Comparison of ENCODE assay signal across 26 mouse cellular contexts in the genomic region with DNA sequence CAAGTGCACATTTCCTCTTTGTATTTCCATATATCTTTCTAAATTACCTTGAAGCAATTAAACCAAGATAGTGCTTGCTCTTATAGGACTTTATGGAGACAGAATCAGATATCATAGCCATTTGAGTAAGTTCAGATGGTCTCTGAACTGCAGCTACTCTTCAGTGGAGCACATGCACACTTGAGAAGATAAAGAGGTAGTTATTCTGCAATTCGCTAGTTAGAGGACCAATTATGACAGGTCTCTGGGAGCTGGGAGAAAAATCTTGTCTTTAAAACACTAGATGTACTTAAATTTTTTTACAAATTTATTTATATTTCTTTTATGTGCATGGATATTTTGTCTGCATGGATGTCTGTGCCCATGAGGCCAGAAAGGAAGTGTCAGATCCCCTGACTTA.
"Had no signal": no experiment of that assay in that cellular context is flagged by ENCODE, and none has a peak within 500 bp of the region (broad histone marks: within the 10 kb centered on the region; RNA-seq: fewer than 3 reads in every experiment).

No protein-coding gene starts in this region.

- H3K27me3 ChIP-seq: embryonic facial prominence, embryonic 12.5 days; embryonic facial prominence, embryonic 13.5 days; embryonic facial prominence, embryonic 15.5 days; forebrain, embryonic 12.5 days; forebrain, embryonic 13.5 days; forebrain, embryonic 15.5 days had no signal

- H3K36me3 ChIP-seq: embryonic facial prominence, embryonic 10.5 days; embryonic facial prominence, embryonic 12.5 days; forebrain, embryonic 12.5 days had no signal

- H3K9me3 ChIP-seq: embryonic facial prominence, embryonic 10.5 days; embryonic facial prominence, embryonic 12.5 days; embryonic facial prominence, embryonic 13.5 days; embryonic facial prominence, embryonic 15.5 days; forebrain, embryonic 10.5 days; forebrain, embryonic 12.5 days; forebrain, embryonic 13.5 days; forebrain, embryonic 15.5 days had no signal

- H3K27ac ChIP-seq: embryonic facial prominence, embryonic 10.5 days; embryonic facial prominence, embryonic 12.5 days; embryonic facial prominence, embryonic 13.5 days; embryonic facial prominence, embryonic 15.5 days; forebrain, embryonic 10.5 days; forebrain, embryonic 12.5 days; forebrain, embryonic 13.5 days; forebrain, embryonic 15.5 days; gastrocnemius, adult 2 months; heart, adult 2 months had no signal

- H3K9ac ChIP-seq: embryonic facial prominence, embryonic 12.5 days; embryonic facial prominence, embryonic 13.5 days; embryonic facial prominence, embryonic 15.5 days; forebrain, embryonic 12.5 days; forebrain, embryonic 13.5 days; forebrain, embryonic 15.5 days; forebrain, postnatal 0 days had no signal

- H3K4me1 ChIP-seq: embryonic facial prominence, embryonic 10.5 days; embryonic facial prominence, embryonic 12.5 days; embryonic facial prominence, embryonic 13.5 days; embryonic facial prominence, embryonic 15.5 days; forebrain, embryonic 10.5 days; forebrain, embryonic 12.5 days; forebrain, embryonic 13.5 days; forebrain, embryonic 15.5 days had no signal

- H3K4me3 ChIP-seq: embryonic facial prominence, embryonic 10.5 days; embryonic facial prominence, embryonic 12.5 days; embryonic facial prominence, embryonic 13.5 days; embryonic facial prominence, embryonic 15.5 days; erythroblast, embryonic 14.5 days; forebrain, embryonic 10.5 days; forebrain, embryonic 12.5 days; forebrain, embryonic 13.5 days; forebrain, embryonic 15.5 days; gastrocnemius, adult 2 months; heart, adult 2 months had no signal

- DNase-seq: cerebellum, adult 8-10 months; cerebellum, adult 9-10 months; cerebellum, adult 9-11 months; cerebellum, postnatal 10 days; cerebellum, postnatal 14 days; cerebellum, postnatal 25 days; cerebellum, postnatal 36 days; embryo, embryonic 11 days; forebrain, postnatal 0 days; gastrocnemius, adult 2 months; gastrocnemius, postnatal 10 days; gastrocnemius, postnatal 14 days; gastrocnemius, postnatal 25 days; gastrocnemius, postnatal 36 days; heart, adult 11 months; heart, adult 18-20 months; heart, adult 2 months had no signal
